Mouse (Mus musculus) embryonic fibroblast, embryonic 13.5 days (primary cell): Measurements from ENCODE around the gene Pdss2. TPM values are rescaled to one million over a fixed set of nuclear protein-coding genes. Genes with fewer than 3 reads are reported as not detected.
A peak's percentile ranks its signal among the peaks of the same experiment; 100 is the strongest.

Source experiments
- H3K27ac ChIP-seq: 2 replicates; pipeline ENCODE4 v1.5.1; 2012; ENCODE audit warnings: low read length, control low read depth, inconsistent platforms; ENCODE audit not compliant: insufficient read depth
- H3K4me1 ChIP-seq: 2 replicates; pipeline ENCODE4 v1.6.1; 2011; ENCODE audit warnings: low read length; ENCODE audit not compliant: control insufficient read depth, insufficient read depth
- H3K4me3 ChIP-seq: 2 replicates; pipeline ENCODE4 v1.5.1; 2011; ENCODE audit warnings: mild to moderate bottlenecking, control low read depth, low read length; ENCODE audit not compliant: insufficient read depth
- CTCF ChIP-seq: IDR thresholded peaks from 2 replicates; pipeline ENCODE4 v1.5.1; 2011; ENCODE audit warnings: mild to moderate bottlenecking, control low read depth, low read length, moderate library complexity, borderline replicate concordance; ENCODE audit not compliant: insufficient read depth
- POLR2A ChIP-seq: IDR thresholded peaks from 2 replicates; pipeline ENCODE4 v1.6.1; 2011; ENCODE audit warnings: low read depth, mild to moderate bottlenecking, control low read depth, low read length, moderate library complexity
- polyA plus RNA-seq: library from polyadenylated mRNA; stranded (reverse); fragments of >200 nt; gene quantifications from 2 replicates; pipeline ENCODE4 v1.2.4, GENCODE M21; 2011; ENCODE audit warnings: low read depth; ENCODE audit not compliant: missing spikeins, insufficient read length

Pdss2 gene
- 7.1 and 10.9 TPM in 2 replicates for polyA plus RNA-seq

DNA sequence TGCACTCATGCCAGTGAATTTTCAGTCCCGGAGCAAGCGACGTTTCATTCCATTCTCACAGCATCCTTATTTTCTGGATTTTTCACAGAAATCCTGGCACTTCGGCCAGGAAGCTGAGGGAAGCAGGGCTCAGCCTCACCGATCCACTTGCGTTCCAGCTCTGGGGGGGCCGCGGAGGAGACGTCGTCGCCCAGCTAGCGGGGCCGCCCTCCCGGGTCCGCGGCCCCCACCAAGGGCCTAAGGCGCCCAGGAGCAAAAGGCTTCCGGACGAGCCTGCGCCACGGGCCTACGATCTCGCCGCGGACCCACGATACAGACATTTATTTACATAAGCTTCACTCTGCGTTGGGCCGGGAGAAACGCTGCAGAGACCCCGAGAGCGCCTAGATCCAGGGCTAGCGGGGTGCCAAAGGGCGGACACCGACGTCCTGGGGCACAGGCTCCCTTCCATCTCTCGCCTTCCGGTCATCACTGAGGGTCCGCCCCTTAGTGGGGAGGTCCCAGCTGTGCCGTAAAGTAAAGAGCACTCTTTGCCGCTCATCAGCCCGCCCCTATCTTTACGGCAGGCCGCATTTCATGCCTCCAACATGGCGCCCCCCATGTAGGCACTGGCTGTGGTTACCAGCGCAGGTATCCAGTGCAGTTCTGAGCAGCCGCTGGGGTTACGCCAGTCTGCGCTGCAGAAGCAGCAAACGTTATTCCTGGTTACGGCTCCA is at the start of gene Pdss2:
TSS of gene Pdss2 (plus strand) at position 577 of the 716 bp plus-strand sequence.
- H3K27ac ChIP-seq: peak within 1 kb of the TSS; percentile 63
- no peaks in the 10 kb centered on the region for H3K4me1 ChIP-seq
- no peak for TF ChIP-seq CTCF
- TF ChIP-seq POLR2A: peak; percentile 98
- H3K4me3 ChIP-seq: peak within 1 kb of the TSS; percentile 65

DNA sequence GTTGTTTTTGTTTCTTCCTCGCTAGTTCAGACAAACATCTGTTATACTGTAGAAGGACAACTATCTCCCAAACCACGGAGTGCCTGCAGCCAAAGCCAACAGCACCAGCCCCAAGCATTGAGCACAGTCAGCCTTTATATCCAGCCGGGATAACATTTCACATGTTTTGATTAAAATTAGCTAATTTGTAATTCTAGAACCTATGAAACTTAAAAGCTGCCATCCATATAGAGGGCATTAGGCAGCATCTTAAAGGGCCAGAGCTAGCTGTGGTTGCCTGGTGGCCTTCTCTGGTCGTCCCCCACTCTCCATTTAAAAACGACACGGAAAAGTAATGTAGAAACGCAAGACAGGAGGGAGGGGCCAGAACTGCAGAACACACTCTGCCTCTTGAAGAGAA is 49.2 kb upstream of the Pdss2 start:
- H3K27ac ChIP-seq: no peak overlapping the region
- TF ChIP-seq POLR2A (no peak), CTCF (no peak)
- no peaks in the 10 kb centered on the region; the same call in 1 of the 2 replicates for H3K4me1 ChIP-seq
- no peak overlapping the region for H3K4me3 ChIP-seq

GRCm38 (mm10) chr10:43172554-43172953 is 48.7 kb upstream of the Pdss2 start:
- Histone ChIP-seq H3K4me1 (no peaks in the 10 kb centered on the region; the same call in 1 of the 2 replicates), H3K27ac (no peak overlapping the region), H3K4me3 (peak overlapping the region; percentile 69)
- no peak for TF ChIP-seq POLR2A
- TF ChIP-seq CTCF: no peak

GRCm38 (mm10) chr10:43173141-43173827 is 48.0 kb upstream of the Pdss2 start:
- H3K4me1 ChIP-seq: no peaks in the 10 kb centered on the region; the same call in 1 of the 2 replicates
- H3K4me3 ChIP-seq: peak overlapping the region; percentile 69
- TF ChIP-seq CTCF: no peak
- TF ChIP-seq POLR2A: no peak
- no peak overlapping the region for H3K27ac ChIP-seq

DNA sequence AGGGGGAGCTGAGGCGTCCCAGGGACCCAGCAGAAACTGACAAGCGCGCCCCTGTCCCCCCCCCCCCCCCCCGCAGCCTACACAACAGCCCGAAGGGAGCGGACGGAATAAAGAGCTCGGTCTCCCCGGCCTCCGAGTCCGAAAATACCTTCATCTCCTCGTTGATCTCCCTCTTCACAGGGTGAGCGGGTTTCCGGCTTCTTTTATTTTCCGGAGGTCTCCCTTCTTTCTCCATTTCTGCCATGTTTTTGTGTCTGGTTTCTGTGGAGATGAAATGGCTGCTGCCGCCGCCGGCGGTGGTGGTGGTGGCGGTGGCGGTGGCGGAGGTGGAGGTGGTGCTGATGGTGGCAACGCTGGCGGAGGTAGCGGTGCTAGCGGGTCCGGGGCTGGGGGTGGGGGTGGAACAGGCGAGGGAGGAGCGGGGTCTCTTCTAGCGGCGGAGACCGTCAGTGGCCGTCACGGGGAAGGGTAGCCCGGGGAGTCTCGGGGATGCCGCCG is 47.4 kb upstream of the Pdss2 start:
- Histone ChIP-seq H3K27ac (no peak overlapping the region), H3K4me3 (peak overlapping the region; percentile 69), H3K4me1 (no peaks in the 10 kb centered on the region; the same call in 1 of the 2 replicates)
- TF ChIP-seq CTCF (no peak), POLR2A (no peak)

- H3K27ac ChIP-seq: no peak within 1 kb of the TSS
- no peaks in the 10 kb centered on the region; the same call in 1 of the 2 replicates for H3K4me1 ChIP-seq
- H3K4me3 ChIP-seq: peak within 1 kb of the TSS; percentile 69
- peak; percentile 52 for TF ChIP-seq POLR2A
- TF ChIP-seq CTCF: no peak
Observed at GRCm38 (mm10) chr10:43174326-43175155, 46.7 kb upstream of the Pdss2 start, which contains the start of the genes Sobp and 9030612E09Rik. TSS of gene Sobp (minus strand) at chr10:43174530. TSS of gene 9030612E09Rik (plus strand) at chr10:43174704.

DNA sequence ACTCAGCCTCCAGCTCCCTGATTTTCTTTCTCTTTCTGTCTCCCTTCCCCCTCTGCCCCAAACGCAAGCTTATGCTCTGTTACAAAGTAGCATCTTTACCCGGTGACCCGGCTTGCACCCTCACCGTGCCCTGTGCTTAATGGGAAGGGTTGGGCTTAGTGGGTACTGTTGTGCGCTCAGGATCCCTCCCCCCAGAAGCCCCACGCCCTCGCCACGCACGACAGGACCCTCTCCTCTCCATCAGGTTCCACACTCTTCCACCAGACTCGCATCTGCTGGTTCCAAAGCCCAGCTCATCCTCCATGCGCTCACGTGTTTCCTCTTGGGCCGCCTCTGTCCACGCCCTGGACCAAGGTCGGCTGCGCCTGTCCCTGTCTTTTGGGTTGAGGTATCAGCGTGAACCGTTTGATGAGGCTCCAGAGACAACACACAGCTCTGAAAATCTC is 46.1 kb upstream of the Pdss2 start:
- Histone ChIP-seq H3K4me1 (no peaks in the 10 kb centered on the region; the same call in 1 of the 2 replicates), H3K27ac (no peak overlapping the region), H3K4me3 (peak overlapping the region; percentile 69)
- TF ChIP-seq POLR2A: no peak
- TF ChIP-seq CTCF: no peak

DNA sequence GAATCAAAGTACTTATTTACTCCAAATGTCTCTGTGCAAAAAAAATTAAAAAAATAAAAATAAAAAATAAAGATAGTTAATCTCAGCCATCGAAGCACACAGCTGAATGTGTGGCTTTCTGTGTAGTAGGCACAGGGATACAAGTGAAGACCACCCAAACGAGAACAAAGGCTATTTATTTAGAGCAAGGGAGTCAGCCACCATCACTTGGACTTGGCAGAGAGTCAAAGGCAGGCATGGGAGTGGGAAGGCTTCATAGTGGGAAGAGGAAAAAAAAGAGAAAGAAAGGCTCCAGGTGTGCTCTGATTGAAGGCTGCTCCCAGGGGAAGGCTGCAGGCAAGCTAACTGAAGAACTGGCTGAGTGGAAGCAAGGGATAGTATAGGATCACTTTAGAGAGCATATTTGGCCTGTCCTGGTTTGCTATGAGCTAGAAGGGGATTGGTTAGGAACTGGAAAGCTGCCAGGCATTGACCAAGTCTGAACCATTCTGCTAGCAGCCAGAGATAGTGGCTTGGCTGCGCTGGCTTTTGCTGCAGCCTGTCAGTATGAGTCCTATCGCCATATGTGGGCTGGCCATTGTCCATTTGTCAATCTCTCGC is 40.9 kb upstream of the Pdss2 start:
- H3K4me3 ChIP-seq: no peak overlapping the region
- no peak for TF ChIP-seq POLR2A
- TF ChIP-seq CTCF: no peak
- no peak overlapping the region for H3K27ac ChIP-seq
- no peaks in the 10 kb centered on the region for H3K4me1 ChIP-seq

GRCm38 (mm10) chr10:43200206-43200605 is 21.1 kb upstream of the Pdss2 start:
- no peak for TF ChIP-seq POLR2A
- no peak for TF ChIP-seq CTCF
- no peak overlapping the region for H3K4me3 ChIP-seq
- no peaks in the 10 kb centered on the region for H3K4me1 ChIP-seq
- H3K27ac ChIP-seq: no peak overlapping the region
